Mouse (Mus musculus) cerebellum, adult 9-10 months (tissue): Measurements from ENCODE around the gene Cox7a2l.

Experiments used
- DNase-seq: peaks from one replicate; pipeline ENCODE4 v3.0.0; 2022

The Cox7a2l gene

GRCm38 (mm10) chr17:83517280-83518015, at the start of gene Cox7a2l:
Gene Cox7a2l (minus strand): TSS chr17:83517330.
- no peak for DNase-seq

- peak; percentile 70 for DNase-seq
Observed at GRCm38 (mm10) chr17:83565506-83565905, 48.4 kb upstream of the Cox7a2l start.

- peak; percentile 36 for DNase-seq
Observed at GRCm38 (mm10) chr17:83564119-83564820, 47.1 kb upstream of the Cox7a2l start.

- DNase-seq, result peak; percentile 67
Observed at GRCm38 (mm10) chr17:83563703-83564111, 46.6 kb upstream of the Cox7a2l start.

GRCm38 (mm10) chr17:83562153-83563010, 45.3 kb upstream of the Cox7a2l start:
- DNase-seq, result no peak

- DNase-seq, result no peak
Observed at GRCm38 (mm10) chr17:83559081-83559480, 42.0 kb upstream of the Cox7a2l start.

- DNase-seq, result no peak
Observed at GRCm38 (mm10) chr17:83555836-83556235, 38.7 kb upstream of the Cox7a2l start.

GRCm38 (mm10) chr17:83554997-83555396, 37.9 kb upstream of the Cox7a2l start:
- no peak for DNase-seq

- peak; percentile 44 for DNase-seq
Observed at GRCm38 (mm10) chr17:83548501-83549233, 31.5 kb upstream of the Cox7a2l start.

- no peak for DNase-seq
Observed at GRCm38 (mm10) chr17:83547145-83547544, 30.0 kb upstream of the Cox7a2l start.

- DNase-seq, result no peak
Observed at GRCm38 (mm10) chr17:83545756-83546742, 28.9 kb upstream of the Cox7a2l start.

GRCm38 (mm10) chr17:83545259-83545658, 28.1 kb upstream of the Cox7a2l start:
- DNase-seq, result no peak

GRCm38 (mm10) chr17:83542424-83542823, 25.3 kb upstream of the Cox7a2l start:
- DNase-seq, result no peak

- no peak for DNase-seq
Observed at GRCm38 (mm10) chr17:83539262-83540037, 22.3 kb upstream of the Cox7a2l start.

GRCm38 (mm10) chr17:83538694-83539093, 21.6 kb upstream of the Cox7a2l start:
- no peak for DNase-seq

- no peak for DNase-seq
Observed at GRCm38 (mm10) chr17:83538141-83538540, 21.0 kb upstream of the Cox7a2l start.

- no peak for DNase-seq
Observed at GRCm38 (mm10) chr17:83533150-83533549, 16.0 kb upstream of the Cox7a2l start.

GRCm38 (mm10) chr17:83527651-83528381, 10.7 kb upstream of the Cox7a2l start:
- DNase-seq, result no peak

- DNase-seq, result no peak
Observed at GRCm38 (mm10) chr17:83526624-83527532, 9.7 kb upstream of the Cox7a2l start.
